Mouse (Mus musculus): ENCODE measurements around the gene Hes7.
"Not testable (repeated sequence)": the region's sequence is repeated elsewhere in the genome, so short reads cannot be mapped to it uniquely, and the experiment has no call there.

Hes7 gene

DNA sequence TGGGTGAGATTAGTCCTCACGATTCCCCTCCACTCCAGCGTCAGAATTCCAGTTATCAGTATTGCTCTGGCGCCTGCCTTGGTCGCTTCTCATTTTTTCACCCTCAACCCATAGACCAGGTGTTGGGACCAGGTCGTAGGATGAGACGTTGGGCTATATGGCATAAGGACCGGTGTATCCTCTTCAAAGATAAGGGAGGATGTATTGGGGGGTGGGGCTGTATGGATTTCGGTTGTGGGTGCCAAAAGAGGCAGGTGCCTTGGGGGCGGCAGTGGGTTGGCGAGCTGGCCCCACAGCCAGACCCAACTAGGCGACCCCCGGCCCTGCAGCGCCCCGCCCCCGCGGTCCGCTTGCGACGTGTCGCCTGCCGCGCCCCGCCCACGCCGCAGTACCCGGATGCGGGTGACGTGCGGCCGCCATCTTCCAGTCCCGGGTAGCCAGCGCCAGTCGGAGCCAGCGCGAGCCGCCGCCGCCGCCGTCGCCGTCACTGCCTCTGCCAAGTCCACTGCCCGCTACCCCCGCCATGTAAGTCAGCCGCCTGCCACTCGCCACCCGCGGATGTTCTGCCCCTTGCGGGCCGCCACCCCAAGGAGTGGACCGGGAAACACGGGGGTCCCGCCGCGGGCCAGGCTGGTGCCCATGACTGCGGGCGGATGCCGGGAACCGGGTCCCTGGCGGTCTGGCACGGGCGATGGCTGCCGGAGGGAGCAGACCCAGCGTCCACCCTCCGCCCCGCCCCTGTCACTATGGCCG is 31.9 kb upstream of the Hes7 start, which contains the start of gene Vamp2:
TSS of gene Vamp2 (plus strand) at position 388 of the 753 bp plus-strand sequence.
- DNase-seq (ENCODE audit: low spot score) = peak; percentile 93

- no peak for DNase-seq (ENCODE audit: low spot score)
These were observed 31.2 kb upstream of the Hes7 start for GRCm38 (mm10) chr11:69088856-69089615.

GRCm38 (mm10) chr11:69089616-69090290 is 30.5 kb upstream of the Hes7 start:
- no peak for DNase-seq (ENCODE audit: low spot score)

- no peak for DNase-seq (ENCODE audit: low spot score)
These were observed 29.8 kb upstream of the Hes7 start for GRCm38 (mm10) chr11:69090367-69090766.

GRCm38 (mm10) chr11:69091566-69092385 is 28.4 kb upstream of the Hes7 start:
- DNase-seq (ENCODE audit: low spot score) = no peak

DNA sequence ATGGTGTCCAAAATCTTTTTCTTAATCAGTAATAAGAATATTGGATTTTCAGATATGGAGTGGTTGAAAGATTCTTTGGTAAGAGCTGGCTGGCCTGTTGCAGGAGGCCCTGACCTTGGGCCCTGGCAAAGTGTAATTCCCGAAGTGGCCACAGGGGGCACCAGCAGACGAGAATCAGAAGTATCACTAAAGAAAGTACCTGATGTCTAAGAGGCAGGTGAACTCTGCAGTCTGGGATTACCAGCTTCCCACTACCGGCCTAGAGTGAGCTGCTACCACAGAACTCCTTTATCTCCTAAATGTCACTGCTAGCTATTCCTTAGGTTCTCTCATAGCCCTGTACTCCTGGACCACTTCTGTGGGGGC is 27.8 kb upstream of the Hes7 start:
- peak; percentile 92 for DNase-seq (ENCODE audit: low spot score)

DNA sequence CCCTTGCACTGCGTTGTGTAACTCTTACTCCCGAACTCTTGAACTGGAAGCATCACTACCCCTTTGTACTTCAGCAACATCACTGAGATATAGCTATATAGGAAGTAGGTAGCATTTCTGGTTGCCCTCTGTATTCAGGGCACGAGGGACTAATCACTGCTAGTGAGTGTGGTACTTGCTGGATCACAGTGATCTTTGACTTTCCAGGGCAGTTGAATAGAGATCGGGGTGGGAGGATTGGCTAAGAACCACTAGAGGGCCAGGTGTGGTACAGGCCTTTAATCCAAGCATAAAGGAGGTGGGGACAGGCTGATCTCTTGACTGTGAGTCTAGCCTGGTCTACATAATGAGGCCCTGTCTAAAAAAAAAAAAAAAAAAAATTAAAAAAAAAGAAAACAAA is 27.3 kb upstream of the Hes7 start:
- DNase-seq (ENCODE audit: low spot score) = no peak

DNA sequence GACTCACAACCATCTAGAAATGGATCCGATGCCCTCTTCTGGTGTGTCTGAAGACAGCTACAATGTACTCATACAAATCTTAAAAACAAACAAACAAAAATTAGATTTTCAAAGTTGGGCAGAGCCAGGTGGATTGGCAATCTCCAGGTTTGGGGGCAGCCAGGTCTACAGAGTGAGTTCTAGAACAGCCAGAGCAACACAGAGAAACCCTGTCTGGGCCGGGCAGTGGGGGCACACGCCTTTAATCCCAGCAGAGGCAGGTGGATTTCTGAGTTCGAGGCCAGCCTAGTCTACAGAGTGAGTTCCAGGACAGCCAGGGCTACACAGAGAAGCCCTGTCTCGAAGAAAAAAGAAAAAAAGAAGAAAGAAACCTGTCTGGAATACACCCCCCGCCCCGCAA is 26.3 kb upstream of the Hes7 start:
- DNase-seq (ENCODE audit: low spot score) = not testable (repeated sequence)

GRCm38 (mm10) chr11:69094697-69095429 is 25.3 kb upstream of the Hes7 start, which contains the start of gene Per1:
Per1 (plus strand) TSS chr11:69095217.
- DNase-seq (ENCODE audit: low spot score) = peak; percentile 99

GRCm38 (mm10) chr11:69095511-69096231 is 24.5 kb upstream of the Hes7 start:
- no peak for DNase-seq (ENCODE audit: low spot score)

GRCm38 (mm10) chr11:69096360-69096986 is 23.7 kb upstream of the Hes7 start:
- DNase-seq (ENCODE audit: low spot score) = no peak

DNA sequence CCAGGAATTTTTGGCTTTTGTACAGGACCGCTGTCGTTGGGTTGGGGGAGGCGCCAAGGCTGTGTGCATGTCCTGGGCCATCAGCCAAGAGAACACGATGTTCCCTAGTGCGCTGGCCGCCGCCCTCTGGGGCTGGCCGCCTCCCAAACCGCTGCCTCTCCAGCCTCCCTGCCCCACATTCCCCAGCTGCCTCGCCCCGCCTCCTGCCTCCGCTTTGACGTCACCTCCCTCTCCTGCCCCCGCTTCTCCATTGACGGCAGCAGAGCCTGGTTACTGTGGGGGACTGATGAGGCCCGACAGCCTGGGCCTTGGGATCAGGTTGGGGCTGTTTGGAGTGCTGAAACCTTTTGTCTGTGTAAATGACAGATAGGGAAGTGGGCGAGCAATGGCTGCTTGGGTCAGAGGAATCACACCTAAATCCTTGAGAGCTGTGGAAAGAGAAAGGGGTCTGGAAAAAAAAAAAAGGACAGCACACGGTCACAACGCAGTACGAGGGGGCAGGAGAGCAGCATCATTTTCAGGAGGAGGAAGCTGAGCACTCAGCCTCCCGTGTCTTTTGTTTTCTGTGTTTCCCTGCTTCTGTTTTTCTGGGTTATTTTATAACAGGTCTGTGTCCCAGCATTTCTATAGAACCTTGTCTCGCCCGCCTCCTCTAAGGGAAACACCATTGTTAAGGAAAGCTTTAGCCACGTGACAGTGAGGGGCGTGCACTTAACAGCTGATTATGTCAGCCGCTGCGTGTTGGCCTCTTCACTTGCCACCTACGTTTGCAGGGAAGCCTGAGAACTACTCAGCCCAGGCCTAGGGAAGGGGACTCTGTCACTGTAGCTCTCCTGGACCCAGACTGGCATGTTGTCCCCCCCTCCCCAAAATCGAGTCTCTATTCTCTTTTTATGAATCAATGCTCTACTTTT is 23.0 kb upstream of the Hes7 start:
- peak; percentile 85 for DNase-seq (ENCODE audit: low spot score)

DNA sequence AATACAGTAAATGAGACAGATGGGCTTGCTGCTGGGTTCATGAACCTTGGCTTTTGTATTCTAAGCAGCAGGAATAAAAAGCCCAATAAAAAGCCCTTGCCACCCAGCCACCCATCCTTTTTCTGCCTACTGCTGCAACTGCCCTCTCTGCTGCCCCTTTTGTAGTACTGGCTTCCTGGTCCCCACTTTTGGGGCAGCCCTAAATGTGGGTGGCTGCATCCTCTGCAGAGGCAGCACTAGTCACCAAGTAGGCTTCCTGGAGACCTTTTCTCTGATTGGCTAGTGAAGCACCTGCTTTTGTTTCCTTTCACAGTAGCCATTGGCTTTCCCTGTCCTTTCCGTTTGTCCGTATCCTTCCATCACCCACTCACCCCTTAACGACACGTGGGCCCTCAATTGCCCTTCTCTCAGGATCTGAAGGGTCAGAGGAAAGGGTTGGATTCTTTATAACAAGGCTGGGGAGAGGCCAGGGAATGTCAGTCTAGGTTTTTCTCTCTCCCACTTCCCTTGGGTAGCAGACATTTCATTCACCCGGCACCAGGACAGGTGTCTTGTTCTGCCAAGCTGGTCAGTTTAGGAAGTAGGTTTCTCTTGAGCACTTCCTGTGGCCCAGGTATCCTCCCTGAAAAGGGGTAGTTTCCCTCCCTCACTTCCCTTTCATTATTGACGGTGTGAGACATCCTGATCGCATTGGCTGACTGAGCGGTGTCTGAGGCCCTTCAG is 22.0 kb upstream of the Hes7 start:
- no peak for DNase-seq (ENCODE audit: low spot score)

- DNase-seq (ENCODE audit: low spot score) = peak; percentile 95
These were observed 21.5 kb upstream of the Hes7 start for GRCm38 (mm10) chr11:69098762-69099091.

DNA sequence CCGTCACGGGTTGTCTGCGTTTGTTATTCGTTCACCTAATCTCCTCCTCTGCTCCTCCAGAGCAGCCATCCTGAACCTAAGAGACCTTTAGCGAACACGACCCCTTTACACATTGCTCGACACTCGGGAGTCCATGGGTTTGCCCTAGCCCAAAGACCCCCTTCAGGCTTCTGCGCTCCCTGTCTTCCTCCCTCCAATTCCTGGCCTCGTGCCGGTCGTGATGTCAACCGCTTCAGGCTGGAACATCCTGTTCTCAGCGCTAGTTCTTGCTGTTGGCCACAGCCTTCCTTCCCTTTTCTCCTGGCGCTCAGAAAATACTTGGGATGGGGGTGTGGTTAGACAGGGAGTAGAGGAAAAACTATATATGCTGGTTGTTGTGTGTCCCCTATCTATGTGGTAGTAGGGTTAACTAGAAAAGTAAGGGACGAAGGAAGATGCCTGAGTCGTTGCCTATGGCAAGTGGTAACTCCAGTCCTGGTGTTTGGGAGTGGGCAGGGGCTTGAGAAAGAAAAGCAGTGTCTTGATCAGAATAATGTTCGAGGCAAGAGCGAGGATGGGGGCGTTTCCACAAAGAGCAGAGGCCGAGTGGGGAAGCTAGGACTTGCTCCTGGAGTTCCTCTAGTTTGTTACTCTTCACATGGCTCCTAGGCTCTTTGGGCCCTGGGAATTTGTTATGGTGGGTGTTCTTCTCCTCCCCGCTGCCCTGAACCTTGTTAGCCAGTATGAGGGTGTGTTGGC is 20.9 kb upstream of the Hes7 start:
- no peak for DNase-seq (ENCODE audit: low spot score)

GRCm38 (mm10) chr11:69099915-69100345 is 20.3 kb upstream of the Hes7 start:
- DNase-seq (ENCODE audit: low spot score) = peak; percentile 84

GRCm38 (mm10) chr11:69100639-69101360 is 19.4 kb upstream of the Hes7 start:
- no peak for DNase-seq (ENCODE audit: low spot score)

All from retina, embryonic 14.5 days (tissue).